Mouse (Mus musculus): ENCODE results near the gene Rnaseh2c. TPM values are rescaled to one million over a fixed set of nuclear protein-coding genes. Genes with fewer than 3 reads are reported as not detected.

Gene Rnaseh2c
- polyA plus RNA-seq, 1 experiment from 2014 or later: 143 TPM

DNA sequence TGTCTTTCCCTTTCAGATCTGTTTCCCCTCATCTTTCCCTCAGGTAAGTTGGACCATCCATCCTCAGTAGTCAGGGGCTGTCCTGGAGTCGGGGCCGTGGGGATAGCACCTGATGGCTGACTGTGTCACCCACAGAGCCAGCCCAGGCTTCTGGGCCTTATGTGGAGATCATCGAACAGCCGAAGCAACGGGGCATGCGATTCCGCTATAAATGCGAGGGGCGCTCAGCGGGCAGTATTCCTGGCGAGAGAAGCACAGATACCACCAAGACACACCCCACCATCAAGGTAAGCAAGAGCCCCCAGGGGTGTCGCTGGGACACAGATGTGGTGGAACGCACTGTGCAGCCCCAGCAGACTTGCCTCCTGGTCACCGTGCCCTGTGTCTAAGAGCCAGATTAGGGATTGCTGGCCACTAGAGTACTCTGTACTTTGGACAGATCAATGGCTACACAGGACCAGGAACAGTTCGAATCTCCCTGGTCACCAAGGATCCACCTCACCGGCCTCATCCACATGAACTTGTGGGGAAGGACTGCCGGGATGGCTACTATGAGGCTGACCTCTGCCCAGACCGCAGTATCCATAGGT lies 36.8 kb downstream of the Rnaseh2c start:
- no peak for ATAC-seq (ENCODE audit: borderline replicate concordance, extremely low read depth, low FRiP score, low TSS enrichment)

DNA sequence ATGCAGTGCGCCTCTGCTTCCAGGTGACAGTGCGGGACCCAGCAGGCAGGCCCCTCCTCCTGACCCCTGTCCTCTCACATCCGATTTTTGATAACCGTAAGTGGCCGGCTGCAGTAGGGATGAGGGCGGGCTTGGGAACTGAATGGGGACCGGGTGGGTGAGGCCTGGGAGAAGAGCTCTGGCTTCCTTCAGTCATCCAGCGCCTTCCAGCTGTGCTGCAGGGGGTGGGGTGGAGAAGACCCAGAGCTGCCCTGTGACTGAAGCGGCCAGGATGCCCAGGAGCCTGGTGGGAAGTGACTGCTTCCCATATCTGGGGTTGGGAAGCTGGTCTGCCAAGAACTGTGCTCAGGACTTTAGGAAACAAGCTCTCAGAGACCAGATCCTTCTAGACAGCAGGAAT lies 38.7 kb downstream of the Rnaseh2c start:
- Histone ChIP-seq H3K36me3 (peaks cover 57% of the 10 kb centered on the region), H3K27me3 (no peaks in the 10 kb centered on the region), H3K27ac (no peak overlapping the region), H3K4me1 (peaks cover 20% of the 10 kb centered on the region), H3K9me3 (no peaks in the 10 kb centered on the region), H3K4me2 (no peak overlapping the region), H3K9ac (no peak overlapping the region), H3K4me3 (no peak overlapping the region)
- WGBS: 42% methylated on average over 9 of the region's 9 CpGs
- no peak for ATAC-seq (ENCODE audit: borderline replicate concordance, extremely low read depth, low FRiP score, low TSS enrichment)

More for the DNA sequence above, 36.8 kb downstream of the Rnaseh2c start:
- H3K36me3 ChIP-seq: peaks cover 46% of the 10 kb centered on the region
- peak overlapping the region; percentile 87 for H3K4me3 ChIP-seq
- WGBS: 87% methylated on average over 18 of the region's 18 CpGs
- H3K9ac ChIP-seq: peak overlapping the region; percentile 93
- peak overlapping the region; percentile 86 for H3K4me2 ChIP-seq
- no peaks in the 10 kb centered on the region for H3K27me3 ChIP-seq
- peaks cover 20% of the 10 kb centered on the region for H3K4me1 ChIP-seq
- H3K9me3 ChIP-seq: no peaks in the 10 kb centered on the region
- peak overlapping the region; percentile 92 for H3K27ac ChIP-seq

DNA sequence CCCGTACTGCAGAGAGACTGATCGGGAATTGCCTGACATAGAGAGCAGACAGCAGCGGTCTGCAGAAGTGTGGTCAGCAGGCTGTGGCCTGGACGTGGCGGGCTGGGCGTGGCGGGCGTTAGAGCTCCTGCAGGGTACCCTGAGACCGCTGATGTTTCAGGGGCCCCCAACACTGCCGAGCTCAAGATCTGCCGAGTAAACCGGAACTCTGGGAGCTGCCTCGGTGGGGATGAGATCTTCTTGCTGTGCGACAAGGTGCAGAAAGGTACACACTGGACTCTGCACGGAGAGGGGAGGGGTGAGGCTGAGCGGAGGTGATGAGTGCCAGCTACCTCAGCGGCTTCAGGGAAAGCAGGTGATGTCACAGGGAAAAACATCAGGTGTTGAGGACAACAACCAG lies 39.3 kb downstream of the Rnaseh2c start:
- ATAC-seq (ENCODE audit: borderline replicate concordance, extremely low read depth, low FRiP score, low TSS enrichment): no peak
- WGBS: 84% methylated on average over 17 of the region's 17 CpGs
- Histone ChIP-seq H3K36me3 (peaks cover 64% of the 10 kb centered on the region), H3K9ac (no peak overlapping the region), H3K4me1 (peaks cover 19% of the 10 kb centered on the region), H3K9me3 (no peaks in the 10 kb centered on the region), H3K4me3 (no peak overlapping the region), H3K27ac (no peak overlapping the region), H3K27me3 (no peaks in the 10 kb centered on the region), H3K4me2 (no peak overlapping the region)

DNA sequence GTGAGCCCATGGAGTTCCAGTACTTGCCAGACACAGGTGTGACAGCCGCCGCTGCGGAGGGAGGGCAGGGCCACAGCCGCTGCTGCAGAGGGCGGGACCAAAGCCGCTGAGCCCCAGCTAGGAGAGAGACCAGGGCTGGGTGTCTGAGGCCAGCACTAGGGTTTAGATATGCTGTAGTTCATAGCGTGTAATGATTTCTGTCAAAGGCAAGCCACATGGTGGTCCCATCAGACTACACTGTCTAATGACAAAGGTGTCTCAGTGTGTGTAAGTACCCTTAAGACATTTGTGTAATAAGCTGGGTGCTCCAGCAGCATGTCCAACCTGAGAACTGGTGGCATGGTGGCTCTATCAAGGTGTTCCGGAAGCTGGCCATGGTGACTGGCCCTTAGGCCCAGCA lies 40.0 kb downstream of the Rnaseh2c start:
- 93% methylated on average over 8 of the region's 8 CpGs for WGBS
- no peak overlapping the region for H3K27ac ChIP-seq
- H3K4me2 ChIP-seq: no peak overlapping the region
- no peaks in the 10 kb centered on the region for H3K9me3 ChIP-seq
- no peaks in the 10 kb centered on the region for H3K27me3 ChIP-seq
- peaks cover 14% of the 10 kb centered on the region for H3K4me1 ChIP-seq
- H3K9ac ChIP-seq: no peak overlapping the region
- H3K36me3 ChIP-seq: peaks cover 68% of the 10 kb centered on the region
- no peak for ATAC-seq (ENCODE audit: borderline replicate concordance, extremely low read depth, low FRiP score, low TSS enrichment)
- no peak overlapping the region for H3K4me3 ChIP-seq

DNA sequence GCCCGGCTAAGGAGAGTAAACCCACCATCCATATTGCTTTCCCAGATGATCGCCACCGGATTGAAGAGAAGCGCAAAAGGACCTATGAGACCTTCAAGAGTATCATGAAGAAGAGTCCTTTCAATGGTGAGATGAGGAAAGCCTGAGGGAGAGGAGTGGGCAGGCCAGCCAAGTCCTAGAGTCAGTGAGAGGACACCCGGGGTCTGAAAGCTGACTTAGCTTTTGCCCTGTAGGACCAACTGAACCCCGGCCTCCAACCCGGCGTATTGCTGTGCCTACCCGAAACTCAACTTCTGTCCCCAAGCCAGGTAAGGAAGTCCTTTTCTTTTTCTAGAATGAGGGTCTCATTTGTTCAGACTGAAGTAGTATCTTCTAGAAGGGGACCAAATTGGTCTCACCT lies 43.6 kb downstream of the Rnaseh2c start:
- 97% methylated on average over 9 of the region's 9 CpGs for WGBS
- ATAC-seq (ENCODE audit: borderline replicate concordance, extremely low read depth, low FRiP score, low TSS enrichment): no peak
- Histone ChIP-seq H3K27me3 (no peaks in the 10 kb centered on the region), H3K9ac (no peak overlapping the region), H3K36me3 (peaks cover 67% of the 10 kb centered on the region), H3K27ac (no peak overlapping the region), H3K9me3 (no peaks in the 10 kb centered on the region), H3K4me1 (peaks cover 16% of the 10 kb centered on the region), H3K4me3 (no peak overlapping the region), H3K4me2 (no peak overlapping the region)

DNA sequence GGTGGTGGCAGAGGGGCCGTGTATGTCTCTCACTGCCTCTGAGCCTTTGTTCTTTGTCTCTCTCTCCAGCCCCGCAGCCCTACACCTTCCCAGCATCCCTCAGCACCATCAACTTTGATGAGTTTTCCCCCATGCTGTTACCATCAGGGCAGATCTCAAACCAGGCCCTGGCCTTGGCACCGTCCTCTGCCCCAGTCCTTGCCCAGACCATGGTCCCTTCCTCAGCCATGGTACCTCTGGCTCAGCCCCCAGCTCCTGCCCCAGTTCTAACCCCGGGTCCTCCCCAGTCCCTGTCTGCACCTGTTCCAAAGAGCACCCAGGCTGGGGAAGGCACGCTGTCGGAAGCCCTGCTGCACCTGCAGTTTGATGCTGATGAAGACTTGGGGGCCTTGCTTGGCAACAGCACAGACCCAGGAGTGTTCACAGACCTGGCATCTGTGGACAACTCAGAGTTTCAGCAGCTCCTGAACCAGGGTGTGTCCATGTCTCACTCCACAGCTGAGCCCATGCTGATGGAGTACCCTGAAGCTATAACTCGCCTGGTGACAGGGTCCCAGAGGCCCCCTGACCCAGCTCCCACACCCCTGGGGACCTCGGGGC lies 45.2 kb downstream of the Rnaseh2c start:
- Histone ChIP-seq H3K27me3 (no peaks in the 10 kb centered on the region), H3K9me3 (no peaks in the 10 kb centered on the region), H3K4me3 (no peak overlapping the region), H3K4me1 (peaks cover 16% of the 10 kb centered on the region), H3K27ac (no peak overlapping the region), H3K4me2 (no peak overlapping the region), H3K9ac (no peak overlapping the region), H3K36me3 (peaks cover 67% of the 10 kb centered on the region)
- ATAC-seq (ENCODE audit: borderline replicate concordance, extremely low read depth, low FRiP score, low TSS enrichment): no peak
- WGBS: 89% methylated on average over 8 of the region's 8 CpGs

DNA sequence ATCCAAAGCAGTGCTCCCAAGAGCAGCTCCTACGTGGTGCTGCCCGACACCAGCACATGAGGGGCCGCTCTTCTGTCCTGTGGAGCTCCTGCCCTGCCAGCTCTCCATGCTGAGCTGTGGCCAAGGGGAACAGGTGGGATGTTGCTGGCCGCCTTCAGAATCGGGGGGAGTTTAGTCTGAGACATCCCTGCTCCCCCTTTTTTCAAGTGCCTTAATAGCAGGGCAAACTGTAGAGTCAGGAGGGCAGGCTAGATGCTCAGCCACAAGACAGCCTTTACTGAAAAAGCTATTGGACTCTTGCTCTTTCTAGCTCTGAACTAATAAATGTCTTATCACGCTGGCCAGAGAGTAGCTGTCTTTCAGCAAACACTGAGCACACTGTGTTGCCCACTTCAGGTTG lies 46.1 kb downstream of the Rnaseh2c start:
- Histone ChIP-seq H3K27ac (peak overlapping the region; percentile 82; the same call in 1 of the 2 replicates), H3K9me3 (no peaks in the 10 kb centered on the region), H3K4me2 (no peak overlapping the region), H3K27me3 (no peaks in the 10 kb centered on the region), H3K4me3 (no peak overlapping the region), H3K36me3 (peaks cover 64% of the 10 kb centered on the region), H3K4me1 (peaks cover 16% of the 10 kb centered on the region), H3K9ac (no peak overlapping the region)
- no peak for ATAC-seq (ENCODE audit: borderline replicate concordance, extremely low read depth, low FRiP score, low TSS enrichment)
- 92% methylated on average over 6 of the region's 6 CpGs for WGBS

DNA sequence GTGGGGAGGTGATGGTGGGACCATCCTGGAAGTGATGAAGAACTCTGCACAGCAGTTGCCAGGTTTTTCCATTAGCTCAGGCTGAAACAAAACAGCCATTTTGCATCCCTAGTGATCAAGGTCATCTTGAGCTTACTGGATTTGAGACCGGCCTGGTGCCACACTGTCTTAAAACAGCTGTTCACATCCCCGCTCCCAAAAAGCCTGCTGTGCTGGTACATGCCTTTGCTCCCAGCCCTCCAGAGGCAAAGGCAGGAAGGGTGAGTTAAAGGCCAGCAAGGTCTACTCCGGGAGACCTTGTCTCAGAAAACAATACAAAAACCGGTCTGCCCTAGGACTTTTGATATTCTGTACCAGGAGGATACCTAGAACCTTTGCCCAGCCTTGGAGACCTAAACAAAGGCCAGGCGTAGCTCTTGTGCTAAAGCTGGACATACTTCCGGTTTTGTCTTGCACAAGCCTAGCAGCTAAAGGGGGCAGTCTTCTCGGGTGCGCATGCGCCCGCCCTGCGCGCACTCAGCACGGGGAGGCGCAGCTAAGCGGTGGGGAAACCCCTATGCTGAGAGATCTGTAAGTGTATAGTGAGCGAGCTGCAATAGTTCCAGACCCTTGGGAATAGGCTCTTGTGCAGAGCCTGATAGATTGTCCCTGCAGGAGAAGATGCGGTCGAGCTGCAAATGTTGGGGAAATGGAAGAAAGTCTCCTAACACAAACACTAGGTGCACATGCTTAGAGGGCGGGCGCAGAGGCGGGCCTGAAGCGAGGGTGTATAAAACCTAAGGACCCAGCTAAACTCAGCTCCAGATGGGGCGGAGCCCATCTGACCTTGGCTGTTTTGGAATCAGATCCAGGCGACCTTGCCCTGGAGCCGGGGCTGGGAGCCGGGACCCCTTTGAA lies 47.0 kb downstream of the Rnaseh2c start:
- Histone ChIP-seq H3K9me3 (no peaks in the 10 kb centered on the region), H3K9ac (peak overlapping the region; percentile 30), H3K27me3 (no peaks in the 10 kb centered on the region), H3K4me1 (peaks cover 16% of the 10 kb centered on the region), H3K36me3 (peaks cover 62% of the 10 kb centered on the region), H3K4me2 (peak overlapping the region; percentile 61), H3K4me3 (peak overlapping the region; percentile 33), H3K27ac (peak overlapping the region; percentile 82)
- WGBS: 5% methylated on average over 26 of the region's 26 CpGs
- peak; percentile 88 for ATAC-seq (ENCODE audit: borderline replicate concordance, extremely low read depth, low FRiP score, low TSS enrichment)

DNA sequence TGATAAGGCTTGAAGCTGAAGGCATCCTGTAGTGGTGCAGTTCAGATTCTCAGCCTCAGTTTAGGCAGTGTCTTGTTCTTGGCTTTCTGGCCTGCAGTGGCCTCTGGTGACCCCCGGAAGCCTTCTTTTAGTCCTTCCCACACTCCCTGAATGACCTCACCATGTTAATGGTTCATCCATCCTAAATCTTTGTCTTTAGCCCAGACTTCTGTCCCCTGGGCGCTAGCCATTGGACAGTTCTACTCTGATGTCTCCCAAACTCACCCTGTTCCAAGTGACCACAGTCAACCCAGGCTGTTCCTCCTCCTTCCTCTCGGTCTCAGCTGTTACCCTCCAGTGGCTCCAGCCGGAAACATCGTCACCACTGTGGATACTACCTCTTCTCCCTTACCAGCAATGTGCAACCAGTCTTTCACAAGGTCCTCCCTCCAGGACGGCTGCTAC lies 47.6 kb downstream of the Rnaseh2c start:
- no peaks in the 10 kb centered on the region for H3K9me3 ChIP-seq
- peak overlapping the region; percentile 61 for H3K4me2 ChIP-seq
- peak overlapping the region; percentile 82 for H3K27ac ChIP-seq
- H3K27me3 ChIP-seq: no peaks in the 10 kb centered on the region
- peaks cover 60% of the 10 kb centered on the region for H3K36me3 ChIP-seq
- H3K4me3 ChIP-seq: peak overlapping the region; percentile 33
- H3K9ac ChIP-seq: peak overlapping the region; percentile 30
- WGBS: 66% methylated on average over 6 of the region's 6 CpGs
- no peak; the same call in 1 of the 2 replicates for ATAC-seq (ENCODE audit: borderline replicate concordance, extremely low read depth, low FRiP score, low TSS enrichment)
- peaks cover 22% of the 10 kb centered on the region for H3K4me1 ChIP-seq

DNA sequence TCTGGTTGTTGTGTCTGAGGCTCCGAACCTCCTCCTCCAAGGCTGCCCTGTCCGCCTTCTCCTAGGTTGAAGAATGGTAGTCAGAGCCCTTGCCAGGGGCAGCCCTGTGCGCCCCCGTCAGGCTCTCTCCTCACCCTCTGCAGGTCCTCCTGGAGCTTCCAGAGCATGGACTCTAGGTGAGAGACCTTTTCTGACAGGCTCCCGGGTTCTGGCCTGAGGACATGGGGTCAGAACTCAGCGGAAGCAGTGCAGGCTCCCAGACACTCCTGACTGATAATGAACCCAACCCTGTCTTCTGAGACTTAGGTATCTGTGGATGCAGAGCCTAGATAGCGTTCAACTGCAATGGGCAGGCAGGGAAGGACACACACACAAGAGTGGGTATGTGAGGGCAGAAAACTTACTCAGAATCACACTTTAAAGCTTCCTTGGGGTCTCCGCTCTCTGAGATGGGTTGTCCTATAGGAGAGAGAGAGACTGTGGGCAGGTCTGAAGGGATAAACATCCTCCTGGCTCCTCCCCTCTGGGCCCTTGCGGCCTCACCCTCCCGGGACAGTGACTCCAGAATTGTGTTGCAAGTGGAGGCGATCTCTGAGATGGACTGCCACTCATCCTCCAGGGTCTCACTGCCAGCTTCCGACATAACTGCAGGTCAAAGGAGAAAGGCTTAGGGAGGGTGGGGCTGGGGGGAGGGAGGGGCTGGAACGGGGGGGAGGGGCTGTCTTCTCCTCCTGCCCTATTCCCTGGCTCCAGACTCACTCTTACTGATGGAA lies 50.0 kb downstream of the Rnaseh2c start:
- Histone ChIP-seq H3K9me3 (no peaks in the 10 kb centered on the region), H3K36me3 (peaks cover 49% of the 10 kb centered on the region), H3K4me2 (no peak overlapping the region), H3K4me1 (peaks cover 30% of the 10 kb centered on the region), H3K27me3 (peaks cover 12% of the 10 kb centered on the region), H3K9ac (no peak overlapping the region), H3K4me3 (no peak overlapping the region), H3K27ac (no peak overlapping the region)
- no peak for ATAC-seq (ENCODE audit: borderline replicate concordance, extremely low read depth, low FRiP score, low TSS enrichment)
- WGBS: 57% methylated on average over 13 of the region's 13 CpGs

DNA sequence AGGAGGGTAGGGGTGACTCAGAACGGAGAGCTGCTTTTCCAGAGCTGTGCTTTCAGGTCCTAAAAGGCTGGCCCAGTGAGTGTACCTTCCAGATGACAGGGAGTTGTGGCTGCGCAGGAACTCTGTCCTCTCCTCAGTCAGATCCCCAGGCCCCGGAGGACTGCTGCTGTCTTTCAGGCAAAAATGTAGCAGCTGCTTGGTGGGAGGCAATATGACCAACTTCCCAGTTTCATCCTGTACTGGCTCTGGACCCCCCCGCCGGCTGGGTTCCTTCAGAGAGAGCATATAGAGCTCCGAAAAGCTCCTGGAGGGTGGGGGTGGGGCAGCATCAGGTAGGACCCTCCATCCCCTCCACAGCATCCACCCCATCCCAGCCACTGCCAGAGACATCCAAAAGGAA lies 50.9 kb downstream of the Rnaseh2c start:
- no peak overlapping the region for H3K4me2 ChIP-seq
- H3K36me3 ChIP-seq: peaks cover 47% of the 10 kb centered on the region
- WGBS: 78% methylated on average over 6 of the region's 6 CpGs
- no peak overlapping the region for H3K4me3 ChIP-seq
- no peak overlapping the region for H3K27ac ChIP-seq
- H3K9ac ChIP-seq: no peak overlapping the region
- H3K9me3 ChIP-seq: no peaks in the 10 kb centered on the region
- H3K4me1 ChIP-seq: peaks cover 30% of the 10 kb centered on the region
- H3K27me3 ChIP-seq: peaks cover 12% of the 10 kb centered on the region
- no peak for ATAC-seq (ENCODE audit: borderline replicate concordance, extremely low read depth, low FRiP score, low TSS enrichment)

All from lung, embryonic 15.5 days (tissue).